In genomic region chr16:96372752-96373118, GRCm38 (mm10) we compare ENCODE assay signal across 26 mouse cellular contexts.
DNase-seq lines count a peak whose midpoint lies in the region; ATAC-seq and TF ChIP-seq lines count a peak whose summit lies in the region.
"Had no signal": no experiment of that assay in that cellular context is flagged by ENCODE, and none has a peak within 500 bp of the region (broad histone marks: within the 10 kb centered on the region; RNA-seq: fewer than 3 reads in every experiment).

No protein-coding gene starts in this region.

- no peak for TF ChIP-seq POLR2A in small intestine, adult 2 months (IDR thresholded peaks at IDR 0.05; ENCODE audit: low read depth, low read length)

- peaks cover 5% of the 10 kb centered on the region for H3K27me3 ChIP-seq in megakaryocyte, embryonic 14.5 days (replicated peaks)
- no peaks in the 10 kb centered on the region for H3K27me3 ChIP-seq in intestine, embryonic 15.5 days (replicated peaks)
- no peaks in the 10 kb centered on the region for H3K27me3 ChIP-seq in limb, embryonic 10.5 days (ENCODE audit: low read depth, poor library complexity, severe bottlenecking)
- H3K27me3 ChIP-seq in small intestine, adult 2 months (ENCODE audit: control insufficient read depth, insufficient read depth, low read length): no peaks in the 10 kb centered on the region
- H3K27me3 ChIP-seq in hindbrain, embryonic 11.5 days (ENCODE audit: control insufficient read depth, insufficient read depth, low read length): no peaks in the 10 kb centered on the region
- H3K27me3 ChIP-seq: embryonic facial prominence, embryonic 12.5 days; embryonic facial prominence, embryonic 15.5 days; forebrain, embryonic 15.5 days; heart, embryonic 13.5 days had no signal

- no peak for DNase-seq in limb, embryonic 10.5 days (ENCODE audit: low spot score)
- no peak for DNase-seq in hindbrain, embryonic 11.5 days (ENCODE audit: low spot score)
- DNase-seq in kidney, adult 18-20 months: no peak
- no peak for DNase-seq in kidney, adult 8-10 months
- DNase-seq: adrenal gland, postnatal 10 days; adrenal gland, postnatal 36 days; B cell, adult 2 months; cerebellum, adult 18-20 months; cerebellum, adult 9-10 months; cerebellum, postnatal 14 days; gastrocnemius, postnatal 25 days; heart, adult 2 months; heart, postnatal 14 days had no signal

- peak overlapping the region; percentile 52 for H3K4me3 ChIP-seq in megakaryocyte, embryonic 14.5 days (replicated peaks)
- no peak overlapping the region for H3K4me3 ChIP-seq in intestine, embryonic 15.5 days (replicated peaks)
- H3K4me3 ChIP-seq in limb, embryonic 10.5 days: no peak overlapping the region
- peak overlapping the region; percentile 11; the same call in 1 of the 2 replicates for H3K4me3 ChIP-seq in small intestine, adult 2 months (ENCODE audit: low read depth, low read length)
- no peak overlapping the region for H3K4me3 ChIP-seq in hindbrain, embryonic 11.5 days (ENCODE audit: low read depth, low read length)
- H3K4me3 ChIP-seq: embryonic facial prominence, embryonic 12.5 days; embryonic facial prominence, embryonic 15.5 days; forebrain, embryonic 15.5 days; heart, adult 2 months; heart, embryonic 10.5 days; heart, embryonic 13.5 days had no signal

- H3K27ac ChIP-seq in intestine, embryonic 15.5 days: no peak overlapping the region
- H3K27ac ChIP-seq in limb, embryonic 10.5 days: peak overlapping the region; percentile 31; the same call in 1 of the 2 replicates
- peak overlapping the region; percentile 5; the same call in 1 of the 2 replicates for H3K27ac ChIP-seq in small intestine, adult 2 months (ENCODE audit: insufficient read depth, low read depth, low read length)
- H3K27ac ChIP-seq in hindbrain, embryonic 11.5 days (ENCODE audit: low read depth, low read length): no peak overlapping the region
- H3K27ac ChIP-seq: embryonic facial prominence, embryonic 12.5 days; embryonic facial prominence, embryonic 15.5 days; forebrain, embryonic 15.5 days; heart, adult 2 months; heart, embryonic 10.5 days; heart, embryonic 13.5 days; hindbrain, embryonic 14.5 days; hindbrain, postnatal 0 days had no signal

- no peak for ATAC-seq in megakaryocyte, adult 5-6 weeks (ENCODE audit: poor library complexity, severe bottlenecking)
- peak; percentile 50 for ATAC-seq in intestine, embryonic 15.5 days
- no peak for ATAC-seq in hindbrain, embryonic 11.5 days (ENCODE audit: low FRiP score)
- ATAC-seq: activated CD4-positive, CD25-positive, alpha-beta regulatory T cell, adult 4 months; CD4-positive, CD25-positive, alpha-beta regulatory T cell, adult 4 months; forebrain, embryonic 15.5 days; hindbrain, postnatal 0 days had no signal

- H3K4me1 ChIP-seq in megakaryocyte, embryonic 14.5 days: peaks cover 34% of the 10 kb centered on the region
- 0 out of 2 replicates have a peak, but pooled peaks cover 2% of the 10 kb centered on the region for H3K4me1 ChIP-seq in intestine, embryonic 15.5 days (replicated peaks)
- peaks cover 8% of the 10 kb centered on the region; the same call in 1 of the 2 replicates for H3K4me1 ChIP-seq in limb, embryonic 10.5 days
- H3K4me1 ChIP-seq in small intestine, adult 2 months (ENCODE audit: control insufficient read depth, insufficient read depth, insufficient read length, low read length): peaks cover 44% of the 10 kb centered on the region
- no peaks in the 10 kb centered on the region for H3K4me1 ChIP-seq in hindbrain, embryonic 11.5 days (replicated peaks; ENCODE audit: control insufficient read depth, insufficient read depth, low read length)
- H3K4me1 ChIP-seq: embryonic facial prominence, embryonic 12.5 days; embryonic facial prominence, embryonic 15.5 days; forebrain, embryonic 15.5 days had no signal

- no peak overlapping the region for H3K4me2 ChIP-seq in intestine, embryonic 15.5 days (replicated peaks)
- no peak overlapping the region for H3K4me2 ChIP-seq in hindbrain, embryonic 11.5 days (replicated peaks; ENCODE audit: low read depth, low read length)
- H3K4me2 ChIP-seq: embryonic facial prominence, embryonic 12.5 days; embryonic facial prominence, embryonic 15.5 days; forebrain, embryonic 15.5 days; heart, embryonic 13.5 days; hindbrain, embryonic 14.5 days had no signal

- no peaks in the 10 kb centered on the region for H3K36me3 ChIP-seq in megakaryocyte, embryonic 14.5 days (replicated peaks; ENCODE audit: low read length)
- H3K36me3 ChIP-seq in intestine, embryonic 15.5 days: no peaks in the 10 kb centered on the region
- no peaks in the 10 kb centered on the region for H3K36me3 ChIP-seq in limb, embryonic 10.5 days
- peaks cover 17% of the 10 kb centered on the region for H3K36me3 ChIP-seq in small intestine, adult 2 months (ENCODE audit: control insufficient read depth, insufficient read depth, low read length)
- H3K36me3 ChIP-seq in hindbrain, embryonic 11.5 days (ENCODE audit: control insufficient read depth, insufficient read depth, low read length): no peaks in the 10 kb centered on the region
- H3K36me3 ChIP-seq: embryonic facial prominence, embryonic 12.5 days; embryonic facial prominence, embryonic 15.5 days; forebrain, embryonic 15.5 days; heart, embryonic 10.5 days; heart, embryonic 13.5 days had no signal

- no peak for TF ChIP-seq CTCF in small intestine, adult 2 months (IDR thresholded peaks at IDR 0.05; ENCODE audit: extremely low read depth, insufficient read length, insufficient replicate concordance, low read depth, low read length)

- 63% methylated on average over 8 of the region's 8 CpGs for WGBS in intestine, embryonic 15.5 days
- 72% methylated on average over 8 of the region's 8 CpGs for WGBS in limb, embryonic 10.5 days
- WGBS in small intestine, adult 2 months: 29% methylated on average over 8 of the region's 8 CpGs
- WGBS in hindbrain, embryonic 11.5 days: 84% methylated on average over 8 of the region's 8 CpGs

- H3K9ac ChIP-seq in intestine, embryonic 15.5 days: no peak overlapping the region
- no peak overlapping the region for H3K9ac ChIP-seq in hindbrain, embryonic 11.5 days (ENCODE audit: low read depth, low read length)
- H3K9ac ChIP-seq: embryonic facial prominence, embryonic 12.5 days; embryonic facial prominence, embryonic 15.5 days; forebrain, embryonic 15.5 days; heart, embryonic 13.5 days; hindbrain, embryonic 14.5 days had no signal

- H3K9me3 ChIP-seq in megakaryocyte, embryonic 14.5 days: no peaks in the 10 kb centered on the region
- no peaks in the 10 kb centered on the region for H3K9me3 ChIP-seq in intestine, embryonic 15.5 days
- no peaks in the 10 kb centered on the region for H3K9me3 ChIP-seq in limb, embryonic 10.5 days (replicated peaks)
- no peaks in the 10 kb centered on the region for H3K9me3 ChIP-seq in hindbrain, embryonic 11.5 days (ENCODE audit: control insufficient read depth, low read length)
- H3K9me3 ChIP-seq: embryonic facial prominence, embryonic 12.5 days; embryonic facial prominence, embryonic 15.5 days; forebrain, embryonic 15.5 days; heart, embryonic 10.5 days; heart, embryonic 13.5 days had no signal

Comparison
In these comparisons a context has a peak if more than half of its experiments do, and no peak if none do; other contexts are left out.
1. H3K4me3 ChIP-seq: peak in megakaryocyte, embryonic 14.5 days (single experiment) and small intestine, adult 2 months (single experiment); none in intestine, embryonic 15.5 days (single experiment), limb, embryonic 10.5 days (single experiment) and hindbrain, embryonic 11.5 days (single experiment).
2. H3K27ac ChIP-seq: peak in limb, embryonic 10.5 days (single experiment) and small intestine, adult 2 months (single experiment); none in intestine, embryonic 15.5 days (single experiment) and hindbrain, embryonic 11.5 days (single experiment).